Comparison of ENCODE assay signal across 21 mouse cellular contexts in the genomic region with DNA sequence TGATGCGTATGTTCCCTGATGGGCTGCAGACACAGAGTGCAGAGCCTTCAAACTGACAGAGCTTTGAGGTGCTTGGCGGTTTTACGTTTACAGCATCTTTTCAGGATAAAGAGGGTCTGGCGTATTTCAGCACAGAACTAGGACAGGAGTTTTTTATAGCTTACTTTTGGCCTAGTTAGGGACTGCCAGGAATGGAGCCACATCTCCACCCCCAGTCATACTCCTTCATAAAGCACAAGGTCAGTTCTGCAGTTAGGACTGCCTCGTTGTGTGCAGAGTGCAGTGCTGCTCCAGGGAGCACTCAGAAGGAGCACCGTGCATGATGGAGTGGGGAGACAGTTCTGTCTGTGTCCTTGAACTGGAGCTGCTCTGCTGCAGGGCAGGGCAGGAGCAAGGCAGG. TPM values are rescaled to one million over a fixed set of nuclear protein-coding genes. Genes with fewer than 3 reads are reported as not detected.
A peak's percentile ranks its signal among the peaks of the same experiment; 100 is the strongest.
DNase-seq lines count a peak whose midpoint lies in the region; ATAC-seq and TF ChIP-seq lines count a peak whose summit lies in the region.
"Had no signal": no experiment of that assay in that cellular context is flagged by ENCODE, and none has a peak within 500 bp of the region (broad histone marks: within the 10 kb centered on the region; RNA-seq: fewer than 3 reads in every experiment).

No protein-coding gene starts in this region.

- H3K36me3 ChIP-seq in intestine, embryonic 14.5 days (ENCODE audit: control insufficient read depth, insufficient read depth, low read length), result peaks cover 78% of the 10 kb centered on the region
- H3K36me3 ChIP-seq in intestine, postnatal 0 days (ENCODE audit: control insufficient read depth, insufficient read depth), result peaks cover 66% of the 10 kb centered on the region

- WGBS in intestine, embryonic 14.5 days, result 65% methylated on average over 6 of the region's 6 CpGs
- 77% methylated on average over 6 of the region's 6 CpGs for WGBS in intestine, postnatal 0 days

- intact Hi-C loops in gastrocnemius, adult 2 months (cut with DNase I), result loop anchor here (5.0 kb wide), 1 partner anchor 53 kb away; a partner anchor contains a TSS

- H3K4me1 ChIP-seq in intestine, embryonic 14.5 days (replicated peaks; ENCODE audit: control insufficient read depth, insufficient read depth, low read length), result no peaks in the 10 kb centered on the region
- H3K4me1 ChIP-seq in intestine, postnatal 0 days (replicated peaks; ENCODE audit: control insufficient read depth, insufficient read depth, low read length), result no peaks in the 10 kb centered on the region
- H3K4me1 ChIP-seq: embryonic facial prominence, embryonic 12.5 days; forebrain, embryonic 15.5 days; heart, embryonic 10.5 days; hindbrain, embryonic 13.5 days; intestine, embryonic 15.5 days had no signal

- no peak for TF ChIP-seq CTCF in gastrocnemius, adult 2 months (IDR thresholded peaks at IDR 0.05)
- TF ChIP-seq CTCF in intestine, postnatal 0 days (IDR thresholded peaks at IDR 0.05; ENCODE audit: low read depth), result no peak

- peak overlapping the region; percentile 71 for H3K27ac ChIP-seq in gastrocnemius, adult 2 months
- no peak overlapping the region for H3K27ac ChIP-seq in intestine, embryonic 14.5 days (ENCODE audit: low read depth)
- H3K27ac ChIP-seq in intestine, postnatal 0 days (ENCODE audit: low read depth, low read length), result no peak overlapping the region
- H3K27ac ChIP-seq: embryonic facial prominence, embryonic 12.5 days; forebrain, embryonic 15.5 days; heart, embryonic 10.5 days; hindbrain, embryonic 13.5 days; hindbrain, postnatal 0 days; intestine, embryonic 15.5 days had no signal

- H3K27me3 ChIP-seq in intestine, embryonic 14.5 days (replicated peaks; ENCODE audit: control insufficient read depth, insufficient read depth, low read length), result no peaks in the 10 kb centered on the region
- no peaks in the 10 kb centered on the region for H3K27me3 ChIP-seq in intestine, postnatal 0 days (replicated peaks; ENCODE audit: control insufficient read depth, insufficient read depth, low read length)
- H3K27me3 ChIP-seq: embryonic facial prominence, embryonic 12.5 days; forebrain, embryonic 15.5 days; hindbrain, embryonic 13.5 days; intestine, embryonic 15.5 days had no signal

- H3K9me3 ChIP-seq in intestine, embryonic 14.5 days (ENCODE audit: control insufficient read depth, low read length), result no peaks in the 10 kb centered on the region
- H3K9me3 ChIP-seq in intestine, postnatal 0 days (ENCODE audit: control insufficient read depth), result no peaks in the 10 kb centered on the region
- H3K9me3 ChIP-seq: embryonic facial prominence, embryonic 12.5 days; forebrain, embryonic 15.5 days; heart, embryonic 10.5 days; hindbrain, embryonic 13.5 days; intestine, embryonic 15.5 days had no signal

- H3K4me3 ChIP-seq in gastrocnemius, adult 2 months, result no peak overlapping the region
- H3K4me3 ChIP-seq in intestine, embryonic 14.5 days (ENCODE audit: low read depth, low read length), result no peak overlapping the region
- H3K4me3 ChIP-seq in intestine, postnatal 0 days (ENCODE audit: low read depth, low read length), result no peak overlapping the region
- H3K4me3 ChIP-seq: embryonic facial prominence, embryonic 12.5 days; forebrain, embryonic 15.5 days; heart, embryonic 10.5 days; hindbrain, embryonic 13.5 days; intestine, embryonic 15.5 days had no signal

- 0 out of 2 replicates have a peak, but pooled peaks have one; percentile 12 for ATAC-seq in intestine, embryonic 14.5 days (replicated peaks; ENCODE audit: low FRiP score, low TSS enrichment, low read depth)
- ATAC-seq in intestine, postnatal 0 days, result no peak
- ATAC-seq: forebrain, embryonic 15.5 days; hindbrain, postnatal 0 days; intestine, embryonic 15.5 days had no signal

- no peak for DNase-seq in gastrocnemius, adult 2 months
- no peak for DNase-seq in gastrocnemius, postnatal 4 days (ENCODE audit: low spot score in 2 of 2)
- DNase-seq in intestine, embryonic 14.5 days (ENCODE audit: low spot score), result no peak
- peak; percentile 52 for DNase-seq in right cerebral cortex, adult 18-20 months
- no peak for DNase-seq in right cerebral cortex, postnatal 25 days
- peak; percentile 65 for DNase-seq in telencephalon, adult 2 months (ENCODE audit: low read depth, low spot score)
- DNase-seq in thymus, postnatal 4 days, result no peak
- DNase-seq: adrenal gland, adult 2 months; adrenal gland, postnatal 25 days; cerebellum, adult 8-10 months; cerebellum, postnatal 14 days; gastrocnemius, postnatal 25 days; heart, postnatal 10 days had no signal

- H3K4me2 ChIP-seq in intestine, embryonic 14.5 days (ENCODE audit: low read length), result no peak overlapping the region
- H3K4me2 ChIP-seq in intestine, postnatal 0 days (replicated peaks; ENCODE audit: low read depth), result no peak overlapping the region
- H3K4me2 ChIP-seq: embryonic facial prominence, embryonic 12.5 days; forebrain, embryonic 15.5 days; hindbrain, embryonic 13.5 days; intestine, embryonic 15.5 days had no signal

- H3K9ac ChIP-seq in intestine, embryonic 14.5 days (ENCODE audit: low read length), result no peak overlapping the region
- H3K9ac ChIP-seq in intestine, postnatal 0 days (ENCODE audit: low read depth, low read length), result no peak overlapping the region
- H3K9ac ChIP-seq: embryonic facial prominence, embryonic 12.5 days; forebrain, embryonic 15.5 days; hindbrain, embryonic 13.5 days; intestine, embryonic 15.5 days had no signal

RNA-seq across cellular contexts. Expression of a gene that starts 19.9 kb away (rescaled TPM):
- total RNA-seq in gastrocnemius, adult 2 months (2021), result under 1 TPM; 0.39 to 0.71 TPM
- 1 to 10 TPM in 1 of 2 experiments, under 1 TPM in 1; 0.81 to 1.4 TPM for total RNA-seq in gastrocnemius, postnatal 4 days (2021)
- 4.0 and 4.7 TPM in 2 replicates for polyA plus RNA-seq in intestine, embryonic 14.5 days (2014; fragmentation: Nextera tagmentation; extraction: Ambion mirVana)
- 1.2 and 1.5 TPM in 2 replicates for polyA plus RNA-seq in intestine, postnatal 0 days (2015; fragmentation: Nextera tagmentation; extraction: Ambion mirVana)

RNA-seq across cellular contexts. Expression of a gene that starts 23.3 kb away (rescaled TPM):
- total RNA-seq in gastrocnemius, adult 2 months (2021), result under 1 TPM in 1 of 2 experiments, not detected in 1; 0.13 TPM
- total RNA-seq in gastrocnemius, postnatal 4 days (2021), result 1 to 10 TPM in 1 of 2 experiments, under 1 TPM in 1; 0.78 to 1.6 TPM
- polyA plus RNA-seq in intestine, embryonic 14.5 days (2014; fragmentation: Nextera tagmentation; extraction: Ambion mirVana), result 135 and 136 TPM in 2 replicates
- 204 and 222 TPM in 2 replicates for polyA plus RNA-seq in intestine, postnatal 0 days (2015; fragmentation: Nextera tagmentation; extraction: Ambion mirVana)

RNA-seq across cellular contexts. Expression of a gene that starts 54.6 kb away (rescaled TPM):
- 10 to 100 TPM; 87.8 to 99.6 TPM for total RNA-seq in gastrocnemius, adult 2 months (2021)
- total RNA-seq in gastrocnemius, postnatal 4 days (2021), result 10 to 100 TPM; 54.8 to 61.0 TPM
- 60.7 and 62.6 TPM in 2 replicates for polyA plus RNA-seq in intestine, embryonic 14.5 days (2014; fragmentation: Nextera tagmentation; extraction: Ambion mirVana)
- polyA plus RNA-seq in intestine, postnatal 0 days (2015; fragmentation: Nextera tagmentation; extraction: Ambion mirVana), result 23.6 and 24.6 TPM in 2 replicates

RNA-seq across cellular contexts. Expression of a gene that starts 55.1 kb away (rescaled TPM):
- total RNA-seq in gastrocnemius, adult 2 months (2021), result 10 to 100 TPM; 15.5 to 16.2 TPM
- total RNA-seq in gastrocnemius, postnatal 4 days (2021), result 10 to 100 TPM; 23.1 to 24.6 TPM
- polyA plus RNA-seq in intestine, embryonic 14.5 days (2014; fragmentation: Nextera tagmentation; extraction: Ambion mirVana), result 11.1 and 12.9 TPM in 2 replicates
- polyA plus RNA-seq in intestine, postnatal 0 days (2015; fragmentation: Nextera tagmentation; extraction: Ambion mirVana), result 42.9 and 44.4 TPM in 2 replicates

RNA-seq across cellular contexts. Expression of a gene that starts 55.7 kb away (rescaled TPM):
- total RNA-seq in gastrocnemius, adult 2 months (2021), result under 1 TPM; 0.38 to 0.50 TPM
- 1 to 10 TPM; 2.0 to 2.3 TPM for total RNA-seq in gastrocnemius, postnatal 4 days (2021)
- 0.35 and 0.55 TPM in 2 replicates for polyA plus RNA-seq in intestine, embryonic 14.5 days (2014; fragmentation: Nextera tagmentation; extraction: Ambion mirVana)
- polyA plus RNA-seq in intestine, postnatal 0 days (2015; fragmentation: Nextera tagmentation; extraction: Ambion mirVana), result 0.17 and 0.40 TPM in 2 replicates
- total RNA-seq: hematopoietic stem cell, adult 5-6 weeks had no signal

Comparison
In these comparisons a context has a peak if more than half of its experiments do, and no peak if none do; other contexts are left out.
1. DNase-seq: peak in right cerebral cortex, adult 18-20 months (single experiment) and telencephalon, adult 2 months (single experiment); none in gastrocnemius, adult 2 months (single experiment), gastrocnemius, postnatal 4 days (0 of 2), intestine, embryonic 14.5 days (single experiment), right cerebral cortex, postnatal 25 days (single experiment) and thymus, postnatal 4 days (single experiment).